Mouse (Mus musculus) central nervous system, embryonic 14 days (tissue): Measurements from ENCODE around the gene Lce1l. TPM values are rescaled to one million over a fixed set of nuclear protein-coding genes. Genes with fewer than 3 reads are reported as not detected.

Experiments
- polyA plus RNA-seq: library from polyadenylated mRNA; depleted of rRNA; stranded (reverse); fragments of >200 nt; gene quantifications from 2 replicates; pipeline ENCODE4 v1.2.3, GENCODE M21; 2012; rRNA removed

Gene Lce1l
- not detected in 2 replicates for polyA plus RNA-seq

GRCm38 (mm10) chr3:92851186-92851585 is at the start of gene Lce1l:
Gene Lce1l, minus strand, starts transcription at chr3:92851286.

GRCm38 (mm10) chr3:92870116-92870515 is 19.0 kb upstream of the Lce1l start, which contains the start of gene 2310050C09Rik:
Gene 2310050C09Rik, minus strand, starts transcription at chr3:92870216.

GRCm38 (mm10) chr3:92827108-92827507 is 24.0 kb downstream of the Lce1l start, which contains the start of gene Kprp:
Gene Kprp, minus strand, starts transcription at chr3:92827247.

GRCm38 (mm10) chr3:92807791-92808190 is 43.3 kb downstream of the Lce1l start, which contains the start of gene Lce1k:
Gene Lce1k, minus strand, starts transcription at chr3:92807891.

Other genes with a start within 250 kb of the Lce1l start
- gene 2210017I01Rik, start 243.8 kb downstream of the Lce1l start, polyA plus RNA-seq, result not detected in 2 replicates
- not detected in 2 replicates for gene Lce6a, start 229.6 kb downstream of the Lce1l start, polyA plus RNA-seq
- not detected in 2 replicates for gene Lce1a1, start 203.0 kb downstream of the Lce1l start, polyA plus RNA-seq
- not detected in 2 replicates for gene Lce1b, start 194.4 kb downstream of the Lce1l start, polyA plus RNA-seq
- not detected in 2 replicates for gene Lce1a2, start 181.0 kb downstream of the Lce1l start, polyA plus RNA-seq
- not detected in 2 replicates for gene Lce1c, start 172.0 kb downstream of the Lce1l start, polyA plus RNA-seq
- not detected in 2 replicates for gene Lce1d, start 164.1 kb downstream of the Lce1l start, polyA plus RNA-seq
- gene Lce1e, start 142.2 kb downstream of the Lce1l start, polyA plus RNA-seq, result not detected in 2 replicates
- not detected in 2 replicates for gene Lce1f, start 130.9 kb downstream of the Lce1l start, polyA plus RNA-seq
- gene Gm38119, start 112.2 kb downstream of the Lce1l start, polyA plus RNA-seq, result not detected in 2 replicates
- gene Lce1g, start 98.9 kb downstream of the Lce1l start, polyA plus RNA-seq, result not detected in 2 replicates
- gene Lce1h, start 86.2 kb downstream of the Lce1l start, polyA plus RNA-seq, result not detected in 2 replicates
- not detected in 2 replicates for gene Lce1i, start 72.4 kb downstream of the Lce1l start, polyA plus RNA-seq
- gene Lce1j, start 60.8 kb downstream of the Lce1l start, polyA plus RNA-seq, result not detected in 2 replicates
- gene Lce1k, start 43.4 kb downstream of the Lce1l start, polyA plus RNA-seq, result not detected in 2 replicates
- not detected in 2 replicates for gene Kprp, start 24.0 kb downstream of the Lce1l start, polyA plus RNA-seq
- gene 2310050C09Rik, start 18.9 kb upstream of the Lce1l start, polyA plus RNA-seq, result not detected in 2 replicates
- gene Lce3a, start 74.9 kb upstream of the Lce1l start, polyA plus RNA-seq, result not detected in 2 replicates
- not detected in 2 replicates for gene Lce3b, start 81.7 kb upstream of the Lce1l start, polyA plus RNA-seq
- gene Lce3c, start 93.2 kb upstream of the Lce1l start, polyA plus RNA-seq, result not detected in 2 replicates
- gene Lce3d, start 106.1 kb upstream of the Lce1l start, polyA plus RNA-seq, result not detected in 2 replicates
- not detected in 2 replicates for gene Lce3e, start 115.8 kb upstream of the Lce1l start, polyA plus RNA-seq
- not detected in 2 replicates for gene Lce3f, start 140.9 kb upstream of the Lce1l start, polyA plus RNA-seq
- 0.37 and 0.51 TPM in 2 replicates for gene Crct1, start 164.4 kb upstream of the Lce1l start, polyA plus RNA-seq
- not detected in 2 replicates for gene Lce1m, start 167.8 kb upstream of the Lce1l start, polyA plus RNA-seq
- not detected in 2 replicates for gene Gm4858, start 217.5 kb upstream of the Lce1l start, polyA plus RNA-seq